Mouse (Mus musculus) lung, postnatal 10 days (tissue): ENCODE data around the gene Atg13.
"Not testable (repeated sequence)": the region's sequence is repeated elsewhere in the genome, so short reads cannot be mapped to it uniquely, and the experiment has no call there.

Experiments
- DNase-seq: peaks from one replicate; pipeline ENCODE4 v3.0.0; 2021

Gene Atg13

DNA sequence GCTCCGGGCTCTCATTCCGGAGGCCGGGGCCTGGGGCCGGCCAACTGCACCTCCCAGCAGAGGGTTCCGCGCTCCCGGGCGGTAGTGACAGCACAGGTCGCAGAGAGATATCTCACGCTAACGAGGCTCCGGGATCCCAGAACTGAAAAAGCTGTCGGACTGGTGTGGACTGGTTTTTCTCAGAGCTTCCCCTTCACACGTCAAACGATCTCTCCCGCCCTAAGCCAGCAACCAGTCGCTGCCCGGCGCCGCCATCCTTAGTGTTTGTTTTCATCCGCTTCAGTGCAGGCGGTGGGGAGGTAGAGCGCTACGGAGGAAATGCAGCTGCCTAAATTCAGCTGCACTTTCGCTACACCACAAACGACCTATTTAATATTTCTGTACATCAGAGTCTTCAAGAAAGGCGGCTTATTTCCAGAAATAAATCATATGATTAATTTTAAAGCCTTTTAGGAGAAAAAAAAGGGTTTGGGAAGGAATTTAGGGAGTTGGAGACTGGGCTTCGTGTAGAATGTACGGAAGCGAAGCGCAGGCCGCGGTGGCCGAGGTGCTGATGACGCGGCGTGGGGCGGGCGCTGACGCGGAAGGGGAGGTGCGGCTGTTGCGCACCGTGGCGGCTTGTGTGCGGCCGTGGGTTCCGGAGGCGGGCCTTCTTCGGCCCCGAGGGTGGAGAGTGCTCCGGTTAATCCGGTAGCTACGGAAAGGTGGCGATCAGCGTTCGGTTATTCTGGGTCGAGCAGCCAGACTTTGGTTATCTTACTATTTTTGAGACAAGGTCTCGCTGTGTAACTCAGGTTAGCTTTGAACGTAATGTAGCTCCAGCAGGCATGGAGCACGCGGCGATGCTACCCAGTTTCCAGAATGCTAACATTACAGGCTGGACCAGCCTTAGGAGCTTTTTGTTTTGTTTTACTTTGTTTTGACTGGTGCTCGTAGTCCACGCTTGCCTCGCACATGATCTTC is at the start of gene Atg13, which contains the start of gene Harbi1:
Gene Atg13, minus strand, starts transcription at position 305 of the 963 bp plus-strand sequence.
Gene Harbi1, plus strand, starts transcription at position 581 of the 963 bp plus-strand sequence.
- peak; percentile 96 for DNase-seq

GRCm38 (mm10) chr2:91749811-91750261 is 39.5 kb upstream of the Atg13 start:
- peak; percentile 15 for DNase-seq

DNA sequence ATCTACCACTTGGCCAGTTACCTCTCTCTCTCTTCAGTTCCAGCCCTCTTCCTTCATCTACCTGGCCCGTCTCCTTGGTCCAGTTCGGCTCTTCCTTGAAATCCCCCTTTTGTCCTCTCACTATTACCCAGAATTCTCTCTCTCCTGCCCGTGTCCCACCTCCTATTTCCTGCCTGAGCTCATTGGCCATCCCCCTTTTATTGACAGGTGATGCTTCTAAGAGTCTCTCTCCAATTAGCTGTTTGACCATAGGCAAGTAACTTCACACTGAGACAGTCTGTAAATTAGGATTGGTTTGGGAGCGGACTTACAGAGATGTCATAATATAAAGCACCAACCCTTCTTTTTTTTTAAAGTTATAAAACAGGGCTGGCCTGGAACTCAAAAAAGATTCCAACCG is 34.3 kb upstream of the Atg13 start:
- no peak for DNase-seq

- DNase-seq: no peak
Observed at GRCm38 (mm10) chr2:91739586-91739985, 29.2 kb upstream of the Atg13 start.

DNA sequence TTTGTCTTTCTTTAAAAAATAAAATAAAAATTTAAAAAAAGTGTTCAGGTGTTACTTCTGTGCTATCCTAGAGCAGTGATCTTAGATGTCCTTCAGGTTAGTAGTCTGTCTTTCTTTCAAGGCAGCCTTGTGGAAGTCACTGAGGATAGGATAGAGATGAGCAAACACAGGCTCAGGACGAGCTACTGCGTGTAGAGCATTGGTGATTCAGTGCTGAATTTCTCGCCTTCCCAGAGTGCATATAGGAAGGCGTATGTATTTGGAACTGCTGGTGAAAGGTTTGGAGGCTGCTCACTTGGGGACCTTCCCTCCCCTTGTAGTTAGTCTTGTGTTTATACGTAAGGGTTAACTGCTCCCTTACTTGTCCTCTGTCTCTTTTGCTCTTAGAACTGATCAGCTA is 24.8 kb upstream of the Atg13 start:
- DNase-seq: no peak

- DNase-seq: peak; percentile 89
Observed at GRCm38 (mm10) chr2:91729971-91730821, 19.8 kb upstream of the Atg13 start, which contains the start of gene Ambra1. Gene Ambra1, plus strand, starts transcription at chr2:91730134.

- no peak for DNase-seq
Observed at GRCm38 (mm10) chr2:91729571-91729970, 19.2 kb upstream of the Atg13 start.

DNA sequence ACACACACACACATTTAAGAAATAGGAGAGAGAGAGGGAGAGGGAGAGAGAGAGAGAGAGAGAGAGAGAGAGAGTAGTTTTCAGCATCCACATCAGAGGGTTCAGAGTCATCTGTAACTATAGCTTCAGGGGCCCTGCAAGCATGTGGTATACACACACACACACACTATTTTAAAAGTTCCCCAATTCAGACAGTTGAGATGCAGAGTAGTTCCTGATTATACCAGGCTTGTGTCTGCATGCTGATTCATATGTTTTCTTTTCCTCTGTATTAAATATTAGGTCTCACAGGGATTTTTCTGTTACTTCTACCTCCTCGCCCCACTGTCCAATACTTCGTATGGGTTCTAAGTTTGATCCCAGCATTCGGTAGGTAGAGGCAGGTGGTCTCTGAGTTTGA is 16.6 kb upstream of the Atg13 start:
- no peak for DNase-seq

GRCm38 (mm10) chr2:91725476-91725875 is 15.1 kb upstream of the Atg13 start:
- not testable (repeated sequence) for DNase-seq

- no peak for DNase-seq
Observed at GRCm38 (mm10) chr2:91724716-91725115, 14.3 kb upstream of the Atg13 start.

- DNase-seq: no peak
Observed at GRCm38 (mm10) chr2:91723951-91724350, 13.6 kb upstream of the Atg13 start.

DNA sequence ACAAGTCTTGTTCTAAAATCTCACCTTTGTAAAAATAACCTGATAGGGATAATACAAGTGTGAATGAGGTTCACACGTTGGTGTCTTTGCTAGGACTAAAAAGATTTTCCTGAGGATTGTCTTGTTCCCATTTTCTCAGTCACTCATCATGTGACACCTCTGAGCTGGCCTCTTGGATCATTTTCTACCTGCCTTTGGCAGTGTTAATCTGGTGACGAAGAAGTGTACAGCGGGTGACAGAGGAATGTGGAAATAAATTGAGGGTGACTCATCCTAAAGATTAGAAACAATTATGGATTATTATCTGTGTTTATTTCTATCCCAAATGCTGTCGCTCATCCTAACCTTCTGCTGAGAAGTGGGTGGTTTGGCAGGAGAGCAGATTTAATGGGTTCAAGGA is 13.0 kb upstream of the Atg13 start:
- no peak for DNase-seq

- DNase-seq: no peak
Observed at GRCm38 (mm10) chr2:91718276-91718675, 7.9 kb upstream of the Atg13 start.

DNA sequence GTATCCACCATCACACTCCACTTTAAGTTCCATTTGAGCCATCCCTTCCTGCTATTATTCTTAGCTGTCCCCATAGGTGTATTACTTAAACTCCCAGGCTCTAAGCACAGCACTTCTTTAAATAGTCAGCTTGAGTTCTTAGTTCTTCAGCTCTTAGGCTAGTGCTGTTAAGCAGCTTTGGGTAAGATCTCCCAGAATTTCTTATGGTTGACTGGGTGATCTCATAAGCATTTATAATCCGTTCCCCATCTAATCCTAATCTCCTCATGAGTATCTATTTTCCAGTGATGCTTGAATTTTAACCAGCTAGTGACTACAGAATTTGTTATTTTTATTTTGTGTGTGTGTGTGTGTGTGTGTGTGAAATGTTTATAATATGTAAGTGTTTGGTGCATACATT is 4.5 kb upstream of the Atg13 start:
- DNase-seq: no peak

DNA sequence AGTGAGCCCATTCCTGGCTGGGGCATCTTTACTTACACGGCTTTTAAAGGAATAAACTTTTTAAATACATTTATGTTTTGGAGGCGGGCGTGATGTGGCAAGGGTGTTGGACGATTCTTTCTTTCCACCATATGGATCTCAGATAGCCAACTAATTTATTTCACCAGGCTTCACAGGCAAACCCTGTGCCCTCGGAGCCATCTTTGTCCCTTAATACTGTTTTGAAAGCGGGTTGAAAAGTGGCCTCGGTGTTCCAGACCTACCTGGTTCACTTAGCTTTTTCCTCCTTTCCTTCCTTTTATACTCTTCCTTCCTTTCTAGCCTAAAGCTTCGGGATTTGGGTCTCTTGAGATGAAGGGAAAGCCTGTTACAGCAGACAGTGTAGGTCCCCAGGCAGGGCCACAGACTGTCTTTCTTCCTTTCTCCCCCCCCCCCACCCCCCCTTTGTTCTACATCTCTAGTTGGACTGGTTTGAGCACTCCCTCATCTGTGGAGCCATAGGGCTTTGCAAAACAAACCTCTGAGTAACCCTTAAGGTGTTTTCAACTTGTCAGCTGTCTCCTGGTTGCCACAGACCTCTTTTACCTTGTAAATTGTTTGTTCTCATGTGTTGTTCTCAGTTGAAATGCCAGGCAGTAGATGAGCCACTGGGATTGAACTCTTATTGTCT is 1.0 kb upstream of the Atg13 start:
- DNase-seq: peak; percentile 5

GRCm38 (mm10) chr2:91708361-91708760 is 2.0 kb downstream of the Atg13 start:
- no peak for DNase-seq

GRCm38 (mm10) chr2:91706456-91706855 is 3.9 kb downstream of the Atg13 start:
- no peak for DNase-seq

DNA sequence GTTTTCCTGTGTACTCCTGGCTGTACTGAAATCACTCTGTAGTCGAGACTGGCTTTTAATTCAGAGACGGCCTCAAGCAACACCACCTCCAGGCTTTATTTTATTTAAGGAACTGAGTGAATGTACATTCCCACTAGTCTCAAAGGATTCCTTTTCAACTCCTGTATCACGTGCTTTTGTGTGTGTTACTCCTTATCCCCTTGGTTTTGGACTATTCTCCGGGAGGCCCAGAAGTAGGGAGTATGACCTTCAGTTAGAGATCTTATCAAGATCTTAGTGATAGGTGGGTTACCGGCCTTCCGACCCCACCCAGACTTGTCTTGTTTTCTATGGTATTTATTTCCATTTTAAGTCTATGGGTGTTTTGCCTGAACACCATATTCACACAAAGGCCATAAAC is 4.6 kb downstream of the Atg13 start:
- DNase-seq: no peak

DNA sequence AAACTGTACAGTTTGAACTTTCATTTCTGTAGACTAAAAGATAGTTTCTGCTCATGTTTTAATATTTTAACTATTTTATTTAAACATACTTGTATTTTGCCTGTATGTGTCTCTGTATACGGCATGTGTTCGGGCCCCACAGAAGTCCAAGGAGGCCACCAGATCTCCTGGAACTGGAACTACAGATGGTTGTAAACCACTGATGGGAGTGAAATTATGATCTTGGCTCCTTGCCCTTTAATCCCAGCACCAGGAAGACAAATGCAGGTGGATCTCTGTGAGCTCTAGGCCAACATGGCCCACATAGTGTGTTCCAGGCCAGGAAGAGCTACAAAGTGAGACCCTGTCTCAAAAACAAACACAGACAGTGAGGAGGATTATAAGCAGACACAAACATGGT is 9.0 kb downstream of the Atg13 start:
- no peak for DNase-seq

GRCm38 (mm10) chr2:91699225-91699624 is 11.2 kb downstream of the Atg13 start:
- no peak for DNase-seq

GRCm38 (mm10) chr2:91696225-91696590 is 14.2 kb downstream of the Atg13 start:
- DNase-seq: peak; percentile 24

- no peak for DNase-seq
Observed at GRCm38 (mm10) chr2:91695436-91696224, 14.7 kb downstream of the Atg13 start.
